Mouse (Mus musculus): ENCODE measurements around the gene Gemin4.

The Gemin4 gene

GRCm38 (mm10) chr11:76217390-76217800, at the start of gene Gemin4, which contains the start of gene Dbil5:
TSS of gene Gemin4 (minus strand) at chr11:76217664.
TSS of gene Dbil5 (plus strand) at chr11:76217608.
- DNase-seq (ENCODE audit: low read depth, low spot score), result peak; percentile 95

GRCm38 (mm10) chr11:76262611-76263351, 45.3 kb upstream of the Gemin4 start:
- no peak for DNase-seq (ENCODE audit: low read depth, low spot score)

GRCm38 (mm10) chr11:76261224-76261623, 43.8 kb upstream of the Gemin4 start:
- DNase-seq (ENCODE audit: low read depth, low spot score), result no peak

- no peak for DNase-seq (ENCODE audit: low read depth, low spot score)
Observed at GRCm38 (mm10) chr11:76260208-76261050, 43.0 kb upstream of the Gemin4 start.

GRCm38 (mm10) chr11:76258511-76258910, 41.0 kb upstream of the Gemin4 start:
- DNase-seq (ENCODE audit: low read depth, low spot score), result no peak

GRCm38 (mm10) chr11:76257386-76257785, 39.9 kb upstream of the Gemin4 start:
- no peak for DNase-seq (ENCODE audit: low read depth, low spot score)

GRCm38 (mm10) chr11:76256129-76256528, 38.7 kb upstream of the Gemin4 start:
- DNase-seq (ENCODE audit: low read depth, low spot score), result no peak

- DNase-seq (ENCODE audit: low read depth, low spot score), result no peak
Observed at GRCm38 (mm10) chr11:76255431-76256001, 38.1 kb upstream of the Gemin4 start.

GRCm38 (mm10) chr11:76253918-76254264, 36.4 kb upstream of the Gemin4 start:
- no peak for DNase-seq (ENCODE audit: low read depth, low spot score)

- DNase-seq (ENCODE audit: low read depth, low spot score), result peak; percentile 63
Observed at GRCm38 (mm10) chr11:76253145-76253917, 35.9 kb upstream of the Gemin4 start.

GRCm38 (mm10) chr11:76252036-76252435, 34.6 kb upstream of the Gemin4 start:
- no peak for DNase-seq (ENCODE audit: low read depth, low spot score)

- no peak for DNase-seq (ENCODE audit: low read depth, low spot score)
Observed at GRCm38 (mm10) chr11:76247239-76247638, 29.8 kb upstream of the Gemin4 start.

- DNase-seq (ENCODE audit: low read depth, low spot score), result no peak
Observed at GRCm38 (mm10) chr11:76246439-76246838, 29.0 kb upstream of the Gemin4 start.

- DNase-seq (ENCODE audit: low read depth, low spot score), result no peak
Observed at GRCm38 (mm10) chr11:76243811-76244546, 26.5 kb upstream of the Gemin4 start.

- peak; percentile 87 for DNase-seq (ENCODE audit: low read depth, low spot score)
Observed at GRCm38 (mm10) chr11:76242901-76243810, 25.7 kb upstream of the Gemin4 start, which contains the start of the genes Mrm3 and Glod4. TSS of gene Mrm3 (plus strand) at chr11:76243715. TSS of gene Glod4 (minus strand) at chr11:76243725.

- DNase-seq (ENCODE audit: low read depth, low spot score), result no peak
Observed at GRCm38 (mm10) chr11:76239750-76240149, 22.3 kb upstream of the Gemin4 start.

GRCm38 (mm10) chr11:76236136-76236535, 18.7 kb upstream of the Gemin4 start:
- no peak for DNase-seq (ENCODE audit: low read depth, low spot score)

- no peak for DNase-seq (ENCODE audit: low read depth, low spot score)
Observed at GRCm38 (mm10) chr11:76225051-76225450, 7.6 kb upstream of the Gemin4 start.

GRCm38 (mm10) chr11:76224631-76225030, 7.2 kb upstream of the Gemin4 start:
- no peak for DNase-seq (ENCODE audit: low read depth, low spot score)
